Mouse (Mus musculus) testis, adult 2 months (tissue): Measurements from ENCODE around the gene Plgrkt.

Experiments
- CTCF ChIP-seq: fragments of 200-500 bp; IDR thresholded peaks from 2 replicates; pipeline ENCODE4 v1.5.1; 2012; ENCODE audit warnings: low read depth, mild to moderate bottlenecking, inconsistent platforms, low read length, moderate library complexity; ENCODE audit not compliant: control insufficient read depth, insufficient read depth, insufficient replicate concordance
- POLR2A ChIP-seq: fragments of 200-500 bp; IDR thresholded peaks from 2 replicates; pipeline ENCODE4 v1.6.1; 2012; ENCODE audit warnings: low read depth, mild to moderate bottlenecking, inconsistent platforms, low read length, moderate library complexity; ENCODE audit not compliant: control insufficient read depth

GRCm38 (mm10) chr19:29326822-29327552 lies 40.2 kb downstream of the Plgrkt start:
- TF ChIP-seq POLR2A (no peak), CTCF (no peak)
